Mouse (Mus musculus) small intestine, adult 2 months (tissue): ENCODE measurements at regions not wholly inside any gene's neighbourhood (a gene's known extent, or its start where the extent isn't known, plus 50 kb on each side); places are given as distances from the start of the nearest gene placed in this dataset.

ENCODE experiments used
- H3K27ac ChIP-seq: fragments of 200-500 bp; 2 replicates; pipeline ENCODE4 v1.5.1; 2012; ENCODE audit warnings: low read depth, low read length, control low read depth, inconsistent platforms; ENCODE audit not compliant: insufficient read depth
- H3K27me3 ChIP-seq: fragments of 200-500 bp; 2 replicates; pipeline ENCODE4 v1.6.1; 2012; ENCODE audit warnings: mild to moderate bottlenecking, moderate library complexity, low read length, inconsistent platforms; ENCODE audit not compliant: control insufficient read depth, insufficient read depth
- H3K36me3 ChIP-seq: fragments of 200-500 bp; 2 replicates; pipeline ENCODE4 v1.6.1; 2012; ENCODE audit warnings: mild to moderate bottlenecking, low read length, control low read depth, inconsistent platforms; ENCODE audit not compliant: control insufficient read depth, insufficient read depth
- H3K4me1 ChIP-seq: fragments of 200-500 bp; 2 replicates; pipeline ENCODE4 v1.6.1; 2012; ENCODE audit warnings: low read length, inconsistent platforms, mixed read lengths; ENCODE audit not compliant: control insufficient read depth, insufficient read depth, insufficient read length
- H3K4me3 ChIP-seq: fragments of 200-500 bp; 2 replicates; pipeline ENCODE4 v1.5.1; 2012; ENCODE audit warnings: low read depth, mild to moderate bottlenecking, control low read depth, inconsistent platforms, low read length, moderate library complexity
- CTCF ChIP-seq: fragments of 200-500 bp; IDR thresholded peaks from 2 replicates; pipeline ENCODE4 v1.5.1; 2012; ENCODE audit warnings: low read depth, mild to moderate bottlenecking, control low read depth, inconsistent platforms, low read length, moderate library complexity, mixed read lengths; ENCODE audit not compliant: insufficient replicate concordance, insufficient read length; ENCODE audit errors: extremely low read depth
- POLR2A ChIP-seq: fragments of 200-500 bp; IDR thresholded peaks from 2 replicates; pipeline ENCODE4 v1.6.1; 2012; ENCODE audit warnings: low read depth, mild to moderate bottlenecking, control low read depth, inconsistent platforms, low read length, moderate library complexity
- WGBS: fragments of 180-500 bp; shearing (Covaris S2); methylation state at CpG from one replicate; pipeline ENCODE4 v1.1.7; 2018; 5-methylcytosine and 5-hydroxymethylcytosine counted together

- H3K4me3 ChIP-seq, result no peak overlapping the region
- 69% methylated on average over 5 of the region's 5 CpGs for WGBS
- no peak overlapping the region for H3K27ac ChIP-seq
- no peaks in the 10 kb centered on the region for H3K36me3 ChIP-seq
- H3K27me3 ChIP-seq, result no peaks in the 10 kb centered on the region
- no peaks in the 10 kb centered on the region for H3K4me1 ChIP-seq
- TF ChIP-seq POLR2A (no peak), CTCF (no peak)
These were observed 53.4 kb upstream of the Trpc3 start for GRCm38 (mm10) chr3:36743399-36743798.

DNA sequence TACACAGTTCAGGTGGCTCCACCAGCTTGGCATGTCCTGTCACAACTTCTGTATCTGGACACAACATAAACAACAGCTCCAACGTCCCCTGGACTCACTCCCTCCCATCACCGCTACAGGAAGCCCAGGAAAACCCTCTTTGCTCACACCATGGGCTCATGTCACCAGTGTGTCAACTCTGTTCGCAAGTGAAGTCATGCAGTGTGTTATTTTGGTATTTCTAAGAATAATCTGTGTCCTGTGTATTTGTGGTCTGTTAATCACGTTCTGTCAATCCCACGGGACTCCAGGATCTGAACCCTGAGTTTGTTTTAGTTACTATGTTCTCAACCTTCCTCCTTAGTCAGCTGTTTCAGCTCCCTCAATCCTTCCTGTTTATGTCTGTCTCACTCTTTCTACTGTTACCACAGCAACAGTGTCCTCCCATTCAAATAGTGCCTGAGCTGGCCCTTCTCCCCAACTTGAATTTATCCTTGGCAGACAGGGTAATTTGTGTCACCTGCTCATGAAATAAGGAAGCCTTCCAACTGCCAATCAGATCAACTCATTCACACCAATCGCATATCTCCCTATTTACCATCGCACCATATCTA, 64.5 kb upstream of the Trpc3 start:
- H3K27ac ChIP-seq, result no peak overlapping the region
- no peaks in the 10 kb centered on the region; the same call in 1 of the 2 replicates for H3K27me3 ChIP-seq
- no peaks in the 10 kb centered on the region for H3K4me1 ChIP-seq
- no peak overlapping the region for H3K4me3 ChIP-seq
- 63% methylated on average over 7 of the region's 7 CpGs for WGBS
- no peaks in the 10 kb centered on the region for H3K36me3 ChIP-seq
- TF ChIP-seq CTCF, result no peak
- no peak for TF ChIP-seq POLR2A

GRCm38 (mm10) chr3:36762065-36762653, 72.2 kb upstream of the Trpc3 start:
- no peak overlapping the region for H3K27ac ChIP-seq
- H3K27me3 ChIP-seq, result no peaks in the 10 kb centered on the region
- WGBS, result 95% methylated on average over 6 of the region's 6 CpGs
- TF ChIP-seq POLR2A (no peak), CTCF (no peak)
- H3K36me3 ChIP-seq, result no peaks in the 10 kb centered on the region
- no peak overlapping the region for H3K4me3 ChIP-seq
- no peaks in the 10 kb centered on the region for H3K4me1 ChIP-seq

DNA sequence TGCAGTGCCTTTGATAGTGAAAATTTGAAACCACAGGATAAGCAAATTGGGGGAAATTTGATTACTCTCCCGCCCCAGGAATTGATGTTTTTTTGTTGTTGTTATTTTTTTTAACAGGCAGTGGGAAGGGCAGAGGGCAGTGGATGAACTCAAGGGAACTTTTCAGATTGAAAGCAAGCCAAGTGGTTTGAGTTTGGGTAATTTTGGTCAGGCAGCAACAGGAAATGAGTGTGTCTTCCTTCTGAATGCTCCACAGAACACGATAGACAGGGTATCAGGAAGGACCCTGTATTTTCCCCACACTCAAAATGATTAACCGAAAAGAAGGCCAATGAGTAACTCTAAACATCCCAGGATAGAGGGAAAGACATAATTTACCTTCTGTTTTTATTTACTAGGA, 72.9 kb upstream of the Trpc3 start:
- Histone ChIP-seq H3K4me1 (no peaks in the 10 kb centered on the region), H3K27me3 (no peaks in the 10 kb centered on the region), H3K36me3 (no peaks in the 10 kb centered on the region), H3K4me3 (no peak overlapping the region), H3K27ac (no peak overlapping the region)
- TF ChIP-seq CTCF (no peak), POLR2A (no peak)
- WGBS, result 76% methylated on average over 3 of the region's 3 CpGs

DNA sequence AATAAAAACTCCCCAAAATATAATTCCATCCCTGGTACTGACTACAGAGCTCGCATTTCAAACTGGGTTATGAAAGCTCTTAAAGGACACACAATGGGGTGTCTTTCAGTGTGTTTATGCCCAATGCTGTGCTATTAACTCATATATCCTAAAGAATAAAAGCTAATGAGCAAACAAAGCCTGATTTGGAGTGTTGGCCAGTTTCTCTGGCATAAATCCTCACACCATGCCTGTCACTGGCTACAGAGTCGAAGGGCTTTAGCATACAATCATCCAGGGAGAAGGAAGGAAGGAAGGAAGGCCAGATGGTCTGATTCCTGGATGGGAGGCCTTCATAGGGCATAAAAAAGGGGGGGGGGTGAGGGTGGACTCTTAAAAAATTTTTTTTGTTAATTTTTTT, 74.8 kb upstream of the Trpc3 start:
- 63% methylated on average over 2 of the region's 2 CpGs for WGBS
- no peaks in the 10 kb centered on the region for H3K27me3 ChIP-seq
- no peaks in the 10 kb centered on the region for H3K4me1 ChIP-seq
- no peak overlapping the region for H3K27ac ChIP-seq
- H3K36me3 ChIP-seq, result no peaks in the 10 kb centered on the region
- no peak overlapping the region for H3K4me3 ChIP-seq
- TF ChIP-seq POLR2A (no peak), CTCF (no peak)

DNA sequence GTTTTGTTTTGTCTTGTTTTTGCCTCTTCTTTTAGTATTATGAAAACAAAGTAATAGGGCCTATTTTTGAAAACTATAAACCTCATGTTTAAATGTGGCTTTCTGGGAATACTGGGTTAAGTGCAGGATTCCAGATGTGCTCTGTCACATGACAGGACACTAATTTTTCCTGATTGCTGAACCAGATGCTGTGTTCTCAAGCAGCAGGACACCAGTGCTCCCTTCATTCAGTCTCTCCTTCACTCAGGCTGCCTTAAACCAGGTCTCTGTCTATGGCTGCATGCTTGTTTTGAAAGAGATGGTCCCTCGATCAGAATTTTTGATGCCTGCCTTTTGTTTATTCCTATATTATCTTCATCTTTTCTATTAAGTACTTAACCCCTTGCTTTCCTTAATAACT, 80.1 kb upstream of the Trpc3 start:
- H3K4me3 ChIP-seq, result no peak overlapping the region
- no peaks in the 10 kb centered on the region for H3K36me3 ChIP-seq
- H3K27ac ChIP-seq, result no peak overlapping the region
- H3K27me3 ChIP-seq, result no peaks in the 10 kb centered on the region
- peaks cover 5% of the 10 kb centered on the region; the same call in 1 of the 2 replicates for H3K4me1 ChIP-seq
- TF ChIP-seq CTCF (no peak), POLR2A (no peak)
- WGBS, result 63% methylated on average over 1 of the region's 1 CpGs

DNA sequence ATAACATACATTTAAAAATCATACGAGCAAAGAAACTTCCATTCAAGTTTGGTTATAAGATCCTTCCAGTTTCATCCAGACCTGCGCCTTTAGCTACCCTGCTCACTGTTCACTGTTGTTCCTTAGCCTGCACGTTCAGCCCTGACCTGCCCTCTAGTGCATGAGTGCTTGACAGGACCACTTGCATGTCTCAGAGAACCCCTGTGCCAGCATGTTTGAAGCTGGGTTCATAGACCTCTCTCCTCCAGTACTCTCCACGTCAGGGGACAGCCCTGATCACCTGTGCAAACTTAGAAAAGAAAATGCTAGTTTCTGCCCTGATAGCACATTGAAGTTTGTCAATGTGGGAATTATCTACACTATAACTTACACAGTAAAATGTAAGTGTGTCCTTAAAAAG, 81.0 kb upstream of the Trpc3 start:
- Histone ChIP-seq H3K27ac (no peak overlapping the region), H3K4me1 (peaks cover 5% of the 10 kb centered on the region; the same call in 1 of the 2 replicates), H3K36me3 (no peaks in the 10 kb centered on the region), H3K4me3 (no peak overlapping the region), H3K27me3 (no peaks in the 10 kb centered on the region)
- 34% methylated on average over 4 of the region's 4 CpGs for WGBS
- TF ChIP-seq POLR2A (no peak), CTCF (no peak)
